Mouse (Mus musculus) gastrocnemius, adult 18-20 months (tissue): ENCODE measurements around the gene H2afy2. TPM values are rescaled to one million over a fixed set of nuclear protein-coding genes. Genes with fewer than 3 reads are reported as not detected.

Experiments
- microRNA-seq: library from miRNA; unstranded; fragments of <30 nt; microRNA quantifications from one replicate; pipeline ENCODE4 v1.2.0, GENCODE M21; 2021
- total RNA-seq, 2 experiments: library from RNA; stranded (reverse); gene quantifications; 2 replicates each; pipeline ENCODE4 v1.2.3; 2021

H2afy2 gene
- total RNA-seq, 2 experiments from 2014 or later, result 0.71 to 0.83 TPM

Small RNA genes lying within 50 kb of the gene (microRNA-seq; reads per million reads assigned to microRNA genes)
- gene Mir5108, result not detected

Other genes starting within 250 kb of the H2afy2 start
- under 1 TPM; 0.07 to 0.11 TPM for gene Npffr1, start 188.7 kb downstream of the H2afy2 start, total RNA-seq
- gene Ppa1, start 135.6 kb downstream of the H2afy2 start, total RNA-seq, result 10 to 100 TPM; 57.6 to 68.1 TPM
- 100 to 1,000 TPM; 115 to 135 TPM for gene Sar1a, start 103.8 kb downstream of the H2afy2 start, total RNA-seq
- 10 to 100 TPM; 13.0 to 15.1 TPM for gene Tysnd1, start 88.6 kb downstream of the H2afy2 start, total RNA-seq
- 10 to 100 TPM; 12.4 to 15.2 TPM for gene Aifm2, start 68.9 kb downstream of the H2afy2 start, total RNA-seq
- gene Col13a1, start 195.0 kb upstream of the H2afy2 start, total RNA-seq, result 1 to 10 TPM in 1 of 2 experiments, under 1 TPM in 1; 0.78 to 1.0 TPM